ENCODE assay signal across 34 mouse cellular contexts in the genomic region with DNA sequence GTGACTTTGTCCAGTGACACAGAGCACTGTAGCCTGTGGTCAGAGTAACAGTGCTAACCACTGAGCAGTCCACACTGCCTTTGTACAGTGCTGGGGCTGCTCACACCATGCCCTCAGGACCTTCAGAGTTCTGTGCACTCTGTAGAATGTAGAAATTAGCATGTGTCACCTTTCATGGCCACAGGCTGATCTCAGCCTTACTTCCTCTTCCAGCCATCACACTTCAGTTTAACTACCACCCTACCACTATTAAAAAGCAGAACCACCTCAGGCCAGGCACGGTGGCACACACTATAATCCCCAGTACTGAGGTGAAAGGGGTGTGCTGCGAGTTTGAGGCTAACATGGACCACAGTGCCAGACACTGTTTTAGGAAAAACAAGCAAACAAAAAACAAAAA. TPM values are rescaled to one million over a fixed set of nuclear protein-coding genes. Genes with fewer than 3 reads are reported as not detected.
A peak's percentile ranks its signal among the peaks of the same experiment; 100 is the strongest.
DNase-seq lines count a peak whose midpoint lies in the region; ATAC-seq and TF ChIP-seq lines count a peak whose summit lies in the region.
"Had no signal": no experiment of that assay in that cellular context is flagged by ENCODE, and none has a peak within 500 bp of the region (broad histone marks: within the 10 kb centered on the region; RNA-seq: fewer than 3 reads in every experiment).

No protein-coding gene starts in this region.

- no peaks in the 10 kb centered on the region for H3K9me3 ChIP-seq in G1E (replicated peaks)
- H3K9me3 ChIP-seq: embryonic facial prominence, embryonic 12.5 days; heart, embryonic 13.5 days; intestine, embryonic 15.5 days; limb, embryonic 13.5 days; midbrain, embryonic 10.5 days; midbrain, embryonic 15.5 days; neural tube, embryonic 12.5 days had no signal

- no peak for TF ChIP-seq CTCF in G1E (IDR thresholded peaks at IDR 0.05; ENCODE audit: low read depth, low read length)

- peak; percentile 43 for DNase-seq in A20 (ENCODE audit: low read depth, low spot score)
- no peak for DNase-seq in G1E (ENCODE audit: low spot score)
- DNase-seq in kidney, postnatal 10 days: no peak
- DNase-seq in right cerebral cortex, adult 18-20 months: no peak
- no peak for DNase-seq in kidney, adult 18-20 months
- DNase-seq: adrenal gland, adult 2 months; cerebellum, adult 11 months; cerebellum, adult 9-10 months; cerebellum, postnatal 36 days; embryo, embryonic 11 days; gastrocnemius, adult 2 months; gastrocnemius, postnatal 36 days; heart, adult 2 months; heart, postnatal 10 days; kidney, adult 8-10 months; lung, adult 18-20 months; lung, postnatal 4 days; thymus, adult 18-20 months; thymus, postnatal 36 days had no signal

- ATAC-seq in G1E (ENCODE audit: extremely low read depth, insufficient number of reproducible peaks, low FRiP score, poor library complexity, severe bottlenecking): 0 out of 2 replicates have a peak, but pooled peaks have one; percentile 52
- peak; percentile 94 for ATAC-seq in granulocyte monocyte progenitor cell, adult 5-6 weeks (replicated peaks; ENCODE audit: poor library complexity, severe bottlenecking)
- peak; percentile 49; the same call in 1 of the 2 replicates for ATAC-seq in monocyte, adult 5-6 weeks (replicated peaks; ENCODE audit: insufficient number of reproducible peaks, low FRiP score, low TSS enrichment, poor library complexity, severe bottlenecking)
- ATAC-seq: activated CD4-positive, CD25-positive, alpha-beta regulatory T cell, adult 4 months; forebrain, embryonic 16.5 days; hindbrain, postnatal 0 days; intestine, embryonic 15.5 days; lung, postnatal 0 days; midbrain, embryonic 15.5 days had no signal

- no peak overlapping the region for H3K4me3 ChIP-seq in G1E (ENCODE audit: low read depth, low read length)
- H3K4me3 ChIP-seq: embryonic facial prominence, embryonic 12.5 days; gastrocnemius, adult 2 months; heart, adult 2 months; heart, embryonic 13.5 days; intestine, embryonic 15.5 days; left cerebral cortex, adult 2 months; limb, embryonic 13.5 days; midbrain, embryonic 10.5 days; midbrain, embryonic 15.5 days; myocyte; neural tube, embryonic 12.5 days had no signal

- peaks cover 5% of the 10 kb centered on the region for H3K4me1 ChIP-seq in G1E (ENCODE audit: insufficient read depth, low read depth, low read length)
- H3K4me1 ChIP-seq: embryonic facial prominence, embryonic 12.5 days; heart, embryonic 13.5 days; intestine, embryonic 15.5 days; limb, embryonic 13.5 days; midbrain, embryonic 10.5 days; midbrain, embryonic 15.5 days; neural tube, embryonic 12.5 days had no signal

- peaks cover 9% of the 10 kb centered on the region for H3K27me3 ChIP-seq in G1E (ENCODE audit: insufficient read depth, low read length)
- H3K27me3 ChIP-seq: embryonic facial prominence, embryonic 12.5 days; heart, embryonic 13.5 days; intestine, embryonic 15.5 days; neural tube, embryonic 12.5 days had no signal

- H3K36me3 ChIP-seq in G1E (replicated peaks): peaks cover 4% of the 10 kb centered on the region
- H3K36me3 ChIP-seq: embryonic facial prominence, embryonic 12.5 days; heart, embryonic 13.5 days; intestine, embryonic 15.5 days; limb, embryonic 13.5 days; midbrain, embryonic 10.5 days; midbrain, embryonic 15.5 days; neural tube, embryonic 12.5 days had no signal

RNA-seq across cellular contexts. Expression of a gene that starts 6.6 kb away (rescaled TPM):
- total RNA-seq in G1E (2014; fragmentation: Nextera tagmentation): 9.7 and 12.3 TPM in 2 replicates
- 31.3 and 31.6 TPM in 2 replicates for total RNA-seq in G1E (2017)
- 21.6 and 22.0 TPM in 2 replicates for polyA plus RNA-seq in G1E (2012)
- 42.0 and 68.1 TPM in 2 replicates for total RNA-seq in granulocyte monocyte progenitor cell, adult 5-6 weeks (2014; fragmentation: Nextera tagmentation)
- 64.8 and 75.8 TPM in 2 replicates for total RNA-seq in granulocyte monocyte progenitor cell, adult 5-6 weeks (2017)
- 66.9 to 77.6 TPM (median 67.0 TPM) in 3 replicates for total RNA-seq in monocyte, adult 5-6 weeks (2017)

RNA-seq across cellular contexts. Expression of a gene that starts 11.7 kb away (rescaled TPM):
- total RNA-seq in G1E (2014; fragmentation: Nextera tagmentation): not detected in 2 replicates
- not detected in 2 replicates for total RNA-seq in G1E (2017)
- polyA plus RNA-seq in G1E (2012): not detected in 2 replicates
- not detected in 2 replicates for total RNA-seq in granulocyte monocyte progenitor cell, adult 5-6 weeks (2014; fragmentation: Nextera tagmentation)
- total RNA-seq in granulocyte monocyte progenitor cell, adult 5-6 weeks (2017): not detected in 2 replicates
- not detected in 3 replicates for total RNA-seq in monocyte, adult 5-6 weeks (2017)
- polyA plus RNA-seq: activated CD4-positive, CD25-positive, alpha-beta regulatory T cell, adult 4 months had no signal

RNA-seq across cellular contexts. Expression of a gene that starts 23.1 kb away (rescaled TPM):
- total RNA-seq in G1E (2014; fragmentation: Nextera tagmentation) (13.4 and 16.7 TPM in 2 replicates), G1E (2017) (19.6 and 20.2 TPM in 2 replicates)
- polyA plus RNA-seq in G1E (2012): 4.3 and 5.3 TPM in 2 replicates
- 16.7 and 26.9 TPM in 2 replicates for total RNA-seq in granulocyte monocyte progenitor cell, adult 5-6 weeks (2014; fragmentation: Nextera tagmentation)
- total RNA-seq in granulocyte monocyte progenitor cell, adult 5-6 weeks (2017): 18.3 and 19.9 TPM in 2 replicates
- total RNA-seq in monocyte, adult 5-6 weeks (2017): 22.9 to 28.0 TPM (median 23.8 TPM) in 3 replicates

RNA-seq across cellular contexts. Expression of a gene that starts 45.4 kb away (rescaled TPM):
- total RNA-seq in G1E (2014; fragmentation: Nextera tagmentation) (21.2 and 29.9 TPM in 2 replicates), G1E (2017) (20.3 and 24.5 TPM in 2 replicates)
- polyA plus RNA-seq in G1E (2012): 2.7 and 3.6 TPM in 2 replicates
- total RNA-seq in granulocyte monocyte progenitor cell, adult 5-6 weeks (2014; fragmentation: Nextera tagmentation): 28.8 and 49.0 TPM in 2 replicates
- total RNA-seq in granulocyte monocyte progenitor cell, adult 5-6 weeks (2017): 17.9 and 23.1 TPM in 2 replicates
- total RNA-seq in monocyte, adult 5-6 weeks (2017): 3.8 to 19.9 TPM (median 13.2 TPM) in 3 replicates
